In genomic region chr6:99484884-99485216, GRCm38 (mm10) we compare ENCODE assay signal across 8 mouse cellular contexts. TPM values are rescaled to one million over a fixed set of nuclear protein-coding genes. Genes with fewer than 3 reads are reported as not detected.
DNase-seq lines count a peak whose midpoint lies in the region; ATAC-seq lines count a peak whose summit lies in the region.

No protein-coding gene starts in this region.

- H3K9ac ChIP-seq in kidney, embryonic 16.5 days (replicated peaks; ENCODE audit: low read length), result peak overlapping the region; percentile 37; the same call in 1 of the 2 replicates
- no peak overlapping the region for H3K9ac ChIP-seq in embryonic facial prominence, embryonic 12.5 days
- H3K9ac ChIP-seq in hindbrain, embryonic 16.5 days (ENCODE audit: low read depth, low read length), result peak overlapping the region; percentile 46; the same call in 1 of the 2 replicates
- peak overlapping the region; percentile 15; the same call in 1 of the 2 replicates for H3K9ac ChIP-seq in midbrain, embryonic 16.5 days (ENCODE audit: low read depth, low read length)

- 6% methylated on average over 8 of the region's 8 CpGs for WGBS in kidney, embryonic 16.5 days
- 22% methylated on average over 8 of the region's 8 CpGs for WGBS in embryonic facial prominence, embryonic 12.5 days
- 28% methylated on average over 8 of the region's 8 CpGs for WGBS in hindbrain, embryonic 16.5 days
- WGBS in midbrain, embryonic 16.5 days, result 45% methylated on average over 8 of the region's 8 CpGs

- peak overlapping the region; percentile 12 for H3K4me3 ChIP-seq in kidney, embryonic 16.5 days (ENCODE audit: low read length)
- H3K4me3 ChIP-seq in embryonic facial prominence, embryonic 12.5 days, result peak overlapping the region; percentile 6; the same call in 1 of the 2 replicates
- H3K4me3 ChIP-seq in hindbrain, embryonic 16.5 days (ENCODE audit: low read length), result peak overlapping the region; percentile 17
- H3K4me3 ChIP-seq in midbrain, embryonic 16.5 days (ENCODE audit: low read depth, low read length), result 0 out of 2 replicates have a peak overlapping the region, but pooled peaks have one; percentile 5

- peak overlapping the region; percentile 42 for H3K4me2 ChIP-seq in kidney, embryonic 16.5 days (replicated peaks; ENCODE audit: low read depth, low read length)
- H3K4me2 ChIP-seq in embryonic facial prominence, embryonic 12.5 days (replicated peaks), result peak overlapping the region; percentile 38
- peak overlapping the region; percentile 52 for H3K4me2 ChIP-seq in hindbrain, embryonic 16.5 days (ENCODE audit: low read length)
- H3K4me2 ChIP-seq in midbrain, embryonic 16.5 days (ENCODE audit: low read length), result peak overlapping the region; percentile 46

- DNase-seq in kidney, postnatal 4 days, result no peak
- DNase-seq in layer of hippocampus, adult 9-11 months, result no peak
- no peak for DNase-seq in cerebellum, postnatal 10 days

- peak overlapping the region; percentile 90 for H3K27ac ChIP-seq in kidney, embryonic 16.5 days (ENCODE audit: low read length)
- peak overlapping the region; percentile 88 for H3K27ac ChIP-seq in embryonic facial prominence, embryonic 12.5 days
- peak overlapping the region; percentile 77 for H3K27ac ChIP-seq in hindbrain, embryonic 16.5 days (ENCODE audit: low read depth, low read length)
- peak overlapping the region; percentile 51 for H3K27ac ChIP-seq in midbrain, embryonic 16.5 days (ENCODE audit: low read length)

- H3K36me3 ChIP-seq in kidney, embryonic 16.5 days (ENCODE audit: insufficient read depth, low read length), result no peaks in the 10 kb centered on the region; the same call in 1 of the 2 replicates
- no peaks in the 10 kb centered on the region for H3K36me3 ChIP-seq in embryonic facial prominence, embryonic 12.5 days
- no peaks in the 10 kb centered on the region for H3K36me3 ChIP-seq in hindbrain, embryonic 16.5 days (ENCODE audit: control insufficient read depth, insufficient read depth, low read length)
- no peaks in the 10 kb centered on the region for H3K36me3 ChIP-seq in midbrain, embryonic 16.5 days (ENCODE audit: control insufficient read depth, insufficient read depth, low read length)

- no peaks in the 10 kb centered on the region for H3K9me3 ChIP-seq in kidney, embryonic 16.5 days (ENCODE audit: low read length)
- no peaks in the 10 kb centered on the region for H3K9me3 ChIP-seq in embryonic facial prominence, embryonic 12.5 days
- H3K9me3 ChIP-seq in hindbrain, embryonic 16.5 days (ENCODE audit: control insufficient read depth, low read length), result peaks cover 3% of the 10 kb centered on the region; the same call in 1 of the 2 replicates
- H3K9me3 ChIP-seq in midbrain, embryonic 16.5 days (replicated peaks; ENCODE audit: control insufficient read depth, low read length, poor library complexity, severe bottlenecking), result no peaks in the 10 kb centered on the region

- no peaks in the 10 kb centered on the region for H3K27me3 ChIP-seq in kidney, embryonic 16.5 days (ENCODE audit: insufficient read depth, low read length)
- no peaks in the 10 kb centered on the region for H3K27me3 ChIP-seq in embryonic facial prominence, embryonic 12.5 days
- no peaks in the 10 kb centered on the region for H3K27me3 ChIP-seq in hindbrain, embryonic 16.5 days (replicated peaks; ENCODE audit: control insufficient read depth, insufficient read depth, low read length)
- no peaks in the 10 kb centered on the region for H3K27me3 ChIP-seq in midbrain, embryonic 16.5 days (ENCODE audit: control insufficient read depth, insufficient read depth, low read depth, low read length)

- ATAC-seq in kidney, embryonic 16.5 days (ENCODE audit: low FRiP score, low TSS enrichment), result no peak
- ATAC-seq in embryonic facial prominence, embryonic 12.5 days (ENCODE audit: insufficient number of reproducible peaks, insufficient read depth, low FRiP score, low TSS enrichment), result no peak
- no peak for ATAC-seq in hindbrain, embryonic 16.5 days
- no peak for ATAC-seq in midbrain, embryonic 16.5 days
- ATAC-seq in megakaryocyte-erythroid progenitor cell, adult 5-6 weeks (replicated peaks; ENCODE audit: low FRiP score, low TSS enrichment, poor library complexity, severe bottlenecking), result no peak

- peaks cover 52% of the 10 kb centered on the region for H3K4me1 ChIP-seq in kidney, embryonic 16.5 days (ENCODE audit: insufficient read depth, low read length)
- peaks cover 47% of the 10 kb centered on the region for H3K4me1 ChIP-seq in embryonic facial prominence, embryonic 12.5 days
- peaks cover 22% of the 10 kb centered on the region for H3K4me1 ChIP-seq in hindbrain, embryonic 16.5 days (ENCODE audit: control insufficient read depth, insufficient read depth, low read depth, low read length)
- peaks cover 13% of the 10 kb centered on the region for H3K4me1 ChIP-seq in midbrain, embryonic 16.5 days (ENCODE audit: control insufficient read depth, insufficient read depth, low read length)

RNA-seq across cellular contexts. Expression of gene Foxp1, which starts 37.7 kb away (rescaled TPM):
- 36.4 and 37.2 TPM in 2 replicates for polyA plus RNA-seq in kidney, embryonic 16.5 days (2015; fragmentation: Nextera tagmentation; extraction: Ambion mirVana)
- polyA plus RNA-seq in embryonic facial prominence, embryonic 12.5 days (2016; fragmentation: Nextera tagmentation; extraction: Ambion mirVana), result 112 and 132 TPM in 2 replicates
- polyA plus RNA-seq in hindbrain, embryonic 16.5 days (2015; fragmentation: Nextera tagmentation; extraction: Ambion mirVana), result 47.8 and 63.7 TPM in 2 replicates
- polyA plus RNA-seq in midbrain, embryonic 16.5 days (2015; fragmentation: Nextera tagmentation; extraction: Ambion mirVana), result 77.8 and 79.8 TPM in 2 replicates
- total RNA-seq in megakaryocyte-erythroid progenitor cell, adult 5-6 weeks (2014; fragmentation: Nextera tagmentation), result 46.2 and 55.0 TPM in 2 replicates
- total RNA-seq in megakaryocyte-erythroid progenitor cell, adult 5-6 weeks (2017), result 35.0 and 40.4 TPM in 2 replicates
